Mouse (Mus musculus) ovary, postnatal 10 days (tissue): ENCODE data around the gene Elane.

Experiments used
- DNase-seq: peaks from one replicate; pipeline ENCODE4 v3.0.0; 2022; ENCODE audit warnings: low spot score

Gene Elane

GRCm38 (mm10) chr10:79858416-79859074 is 27.5 kb upstream of the Elane start:
- no peak for DNase-seq

GRCm38 (mm10) chr10:79859116-79859515 is 26.9 kb upstream of the Elane start:
- no peak for DNase-seq

GRCm38 (mm10) chr10:79860079-79860911 is 25.8 kb upstream of the Elane start:
- DNase-seq: no peak

GRCm38 (mm10) chr10:79861230-79862048 is 24.6 kb upstream of the Elane start:
- no peak for DNase-seq

- no peak for DNase-seq
Measured at GRCm38 (mm10) chr10:79862049-79862788, 23.8 kb upstream of the Elane start.

- no peak for DNase-seq
Measured at GRCm38 (mm10) chr10:79862925-79863324, 23.1 kb upstream of the Elane start.

- no peak for DNase-seq
Measured at GRCm38 (mm10) chr10:79864351-79865188, 21.5 kb upstream of the Elane start.

GRCm38 (mm10) chr10:79865189-79865601 is 20.9 kb upstream of the Elane start:
- no peak for DNase-seq

- DNase-seq: no peak
Measured at GRCm38 (mm10) chr10:79865801-79866295, 20.2 kb upstream of the Elane start.

- DNase-seq: no peak
Measured at GRCm38 (mm10) chr10:79866601-79867000, 19.4 kb upstream of the Elane start.

- no peak for DNase-seq
Measured at GRCm38 (mm10) chr10:79871845-79872244, 14.2 kb upstream of the Elane start.

- no peak for DNase-seq
Measured at GRCm38 (mm10) chr10:79872862-79873261, 13.2 kb upstream of the Elane start.

- DNase-seq: no peak
Measured at GRCm38 (mm10) chr10:79873313-79873712, 12.7 kb upstream of the Elane start.

- no peak for DNase-seq
Measured at GRCm38 (mm10) chr10:79873715-79874289, 12.2 kb upstream of the Elane start.

- no peak for DNase-seq
Measured at GRCm38 (mm10) chr10:79874290-79874862, 11.7 kb upstream of the Elane start, which contains the start of the genes Prtn3 and Plppr3. Prtn3 (plus strand) TSS chr10:79874476. Plppr3 (minus strand) TSS chr10:79874634.

- no peak for DNase-seq
Measured at GRCm38 (mm10) chr10:79877174-79877573, 8.9 kb upstream of the Elane start.

GRCm38 (mm10) chr10:79877757-79878156 is 8.3 kb upstream of the Elane start:
- no peak for DNase-seq

- no peak for DNase-seq
Measured at GRCm38 (mm10) chr10:79879527-79879926, 6.5 kb upstream of the Elane start.

- no peak for DNase-seq
Measured at GRCm38 (mm10) chr10:79880721-79881120, 5.3 kb upstream of the Elane start.

- no peak for DNase-seq
Measured at GRCm38 (mm10) chr10:79881981-79882380, 4.1 kb upstream of the Elane start.
